Mouse (Mus musculus): ENCODE data around the gene Srm.

DNA sequence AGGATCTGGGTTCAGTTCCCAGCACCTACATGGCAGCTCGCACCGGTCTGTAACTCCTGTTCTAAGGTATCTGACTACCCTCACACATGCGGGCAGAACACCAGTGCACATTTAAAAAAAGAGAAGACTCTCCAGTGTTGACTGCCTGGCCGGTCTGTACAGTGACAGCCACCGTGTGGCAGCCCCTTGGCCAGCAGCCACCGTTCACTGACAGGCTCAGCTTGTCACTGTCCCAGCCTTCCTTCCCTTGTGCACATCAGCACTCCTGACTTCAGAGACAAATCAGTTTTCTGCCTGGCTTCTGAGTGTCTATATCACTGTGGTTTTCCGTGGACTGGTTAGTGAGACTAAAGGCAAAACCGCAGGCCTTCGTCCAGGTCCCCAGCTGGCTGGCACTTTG lies 2.5 kb upstream of the Srm start:
- no peak for TF ChIP-seq CTCF (conservative IDR thresholded peaks at IDR 0.05 in 1 of 2, IDR thresholded peaks at IDR 0.05 in 1 of 2; ENCODE audit: low read depth in 2 of 2, low read length in 2 of 2)
- no peak for TF ChIP-seq USF2 (conservative IDR thresholded peaks at IDR 0.05; ENCODE audit: low read depth, low read length)
- TF ChIP-seq MYC (IDR thresholded peaks at IDR 0.05; ENCODE audit: low read depth, low read length): no peak

All from CH12.LX (cell line).